Mouse (Mus musculus) liver, embryonic 13.5 days (tissue): ENCODE measurements around the gene Zfp109. TPM values are rescaled to one million over a fixed set of nuclear protein-coding genes. Genes with fewer than 3 reads are reported as not detected.
A peak's percentile ranks its signal among the peaks of the same experiment; 100 is the strongest.

Source experiments
- ATAC-seq: fragments of 200-750 bp; cut with Nextera tagmentation; 2 replicates; pipeline ENCODE4 v1.8.0; 2017; ENCODE audit warnings: low read depth, mild to moderate bottlenecking, moderate number of reproducible peaks, moderate library complexity
- DNase-seq: peaks from one replicate; pipeline ENCODE4 v3.0.0; 2022
- H3K27ac ChIP-seq: fragments of 300-500 bp; sonication (generic); 2 replicates; pipeline ENCODE4 v1.5.1; 2015; ENCODE audit warnings: moderate library complexity, mild to moderate bottlenecking, inconsistent platforms
- H3K27me3 ChIP-seq: fragments of 300-500 bp; sonication (generic); 2 replicates; pipeline ENCODE4 v1.6.1; 2015; ENCODE audit warnings: mild to moderate bottlenecking, inconsistent platforms
- H3K36me3 ChIP-seq: fragments of 300-500 bp; sonication (generic); 2 replicates; pipeline ENCODE4 v1.6.1; 2015; ENCODE audit warnings: mild to moderate bottlenecking, inconsistent platforms
- H3K4me1 ChIP-seq: fragments of 300-500 bp; sonication (generic); replicated peaks from 2 replicates; pipeline ENCODE4 v1.6.1; 2015; ENCODE audit warnings: inconsistent platforms
- H3K4me2 ChIP-seq: fragments of 300-500 bp; sonication (generic); 2 replicates; pipeline ENCODE4 v1.6.1; 2015; ENCODE audit warnings: inconsistent platforms, mild to moderate bottlenecking, moderate library complexity
- H3K4me3 ChIP-seq: fragments of 300-500 bp; sonication (generic); replicated peaks from 2 replicates; pipeline ENCODE4 v1.5.1; 2015; ENCODE audit warnings: mild to moderate bottlenecking, inconsistent platforms
- H3K9ac ChIP-seq: fragments of 300-500 bp; sonication (generic); 2 replicates; pipeline ENCODE4 v1.6.1; 2015; ENCODE audit warnings: mild to moderate bottlenecking, inconsistent platforms
- H3K9me3 ChIP-seq: fragments of 300-500 bp; sonication (generic); replicated peaks from 2 replicates; pipeline ENCODE4 v1.6.1; 2016; ENCODE audit warnings: inconsistent platforms
- WGBS: fragments of 180-500 bp; shearing (Covaris S2); methylation state at CpG from one replicate; pipeline ENCODE4 v1.1.7; 2015; ENCODE audit not compliant: insufficient replicate concordance; 5-methylcytosine and 5-hydroxymethylcytosine counted together
- polyA plus RNA-seq: library from polyadenylated mRNA; unstranded; fragments of >200 nt; fragmentation: Nextera tagmentation; extraction: Ambion mirVana; gene quantifications from 2 replicates; pipeline ENCODE4 v1.2.1, GENCODE M21; 2015

Gene Zfp109
- polyA plus RNA-seq, 1 experiment from 2014 or later, result 1.3 TPM

- DNase-seq (no peak), ATAC-seq (no peak)
- peaks cover under 1% of the 10 kb centered on the region; the same call in 1 of the 2 replicates for H3K36me3 ChIP-seq
- no peak overlapping the region for H3K9ac ChIP-seq
- no peaks in the 10 kb centered on the region for H3K27me3 ChIP-seq
- peaks cover 5% of the 10 kb centered on the region for H3K4me1 ChIP-seq
- no peak overlapping the region for H3K4me3 ChIP-seq
- no peak overlapping the region for H3K4me2 ChIP-seq
- H3K27ac ChIP-seq, result no peak overlapping the region
- no peaks in the 10 kb centered on the region for H3K9me3 ChIP-seq
- 63% methylated on average over 24 of the region's 24 CpGs for WGBS
Observed at GRCm38 (mm10) chr7:24268176-24269155, 31.1 kb upstream of the Zfp109 start.

- Histone ChIP-seq H3K36me3 (peaks cover 13% of the 10 kb centered on the region; the same call in 1 of the 2 replicates), H3K4me2 (no peak overlapping the region), H3K27ac (no peak overlapping the region), H3K9ac (no peak overlapping the region), H3K27me3 (no peaks in the 10 kb centered on the region), H3K9me3 (no peaks in the 10 kb centered on the region), H3K4me1 (peaks cover 5% of the 10 kb centered on the region), H3K4me3 (no peak overlapping the region)
- 67% methylated on average over 4 of the region's 4 CpGs for WGBS
- no peak for ATAC-seq
- DNase-seq, result no peak
Observed at GRCm38 (mm10) chr7:24260000-24260312, 22.6 kb upstream of the Zfp109 start.

- no peak overlapping the region for H3K27ac ChIP-seq
- peaks cover 13% of the 10 kb centered on the region; the same call in 1 of the 2 replicates for H3K36me3 ChIP-seq
- no peaks in the 10 kb centered on the region for H3K27me3 ChIP-seq
- no peak for ATAC-seq
- H3K9ac ChIP-seq, result no peak overlapping the region
- H3K9me3 ChIP-seq, result no peaks in the 10 kb centered on the region
- H3K4me1 ChIP-seq, result peaks cover 6% of the 10 kb centered on the region
- no peak overlapping the region for H3K4me2 ChIP-seq
- DNase-seq, result no peak
- H3K4me3 ChIP-seq, result no peak overlapping the region
- WGBS, result 75% methylated on average over 13 of the region's 13 CpGs
Observed at GRCm38 (mm10) chr7:24259306-24259999, 22.1 kb upstream of the Zfp109 start.

- Histone ChIP-seq H3K36me3 (no peaks in the 10 kb centered on the region), H3K4me2 (peak within 1 kb of the TSS; percentile 63), H3K4me3 (peak within 1 kb of the TSS; percentile 56), H3K27me3 (no peaks in the 10 kb centered on the region), H3K27ac (no peak within 1 kb of the TSS), H3K9ac (peak within 1 kb of the TSS; percentile 65), H3K4me1 (peaks cover 6% of the 10 kb centered on the region), H3K9me3 (no peaks in the 10 kb centered on the region)
- 18% methylated on average over 21 of the region's 21 CpGs for WGBS
- ATAC-seq, result peak; percentile 76
- peak; percentile 39 for DNase-seq
Observed at GRCm38 (mm10) chr7:24254633-24255474, 17.5 kb upstream of the Zfp109 start, which contains the start of gene Zfp108. Gene Zfp108 (plus strand): TSS chr7:24254794.

DNA sequence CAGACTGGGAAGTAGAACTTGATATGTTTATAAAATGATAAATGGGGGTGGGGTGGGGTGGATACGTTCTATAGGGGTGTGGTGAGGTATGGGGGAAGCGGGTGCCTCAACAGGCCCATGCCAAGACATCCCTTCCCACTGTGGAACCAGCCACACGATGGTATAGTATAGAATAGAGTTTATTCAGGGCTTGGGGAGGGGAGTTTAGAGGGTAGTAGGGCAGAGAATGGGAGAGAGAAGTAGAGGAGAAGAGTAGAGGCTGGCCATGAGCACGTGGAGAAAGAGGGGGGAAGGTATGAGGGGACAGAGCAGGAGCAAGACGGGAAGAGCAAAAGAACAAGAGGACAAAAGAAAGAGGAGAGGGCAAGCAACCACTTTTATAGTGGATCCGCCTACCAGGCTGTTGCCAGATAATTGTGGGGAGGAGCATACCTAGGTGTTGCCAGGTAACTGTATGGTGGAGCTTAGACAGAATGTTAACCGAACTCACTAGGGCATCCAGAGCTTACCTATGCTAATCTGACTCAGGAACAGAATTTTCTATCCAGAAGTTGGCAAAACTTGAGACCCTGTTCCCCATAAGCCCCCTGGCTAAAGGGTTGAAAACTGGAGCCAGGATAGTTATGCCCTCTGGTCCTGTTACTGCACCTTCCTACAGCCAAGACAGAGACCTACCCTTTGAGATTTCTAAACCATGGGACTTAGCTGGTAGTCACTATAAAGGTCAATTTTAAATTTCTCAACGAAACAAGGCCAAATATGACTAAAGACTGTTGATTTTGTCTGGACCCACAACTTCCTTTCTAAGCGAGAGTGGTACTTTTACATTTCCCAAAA, 16.6 kb upstream of the Zfp109 start:
- Histone ChIP-seq H3K4me1 (peaks cover 6% of the 10 kb centered on the region), H3K27me3 (no peaks in the 10 kb centered on the region)

GRCm38 (mm10) chr7:24211343-24211742, 26.0 kb downstream of the Zfp109 start, which contains the start of gene Zfp111:
Gene Zfp111 (minus strand): TSS chr7:24211443.
- no peaks in the 10 kb centered on the region for H3K9me3 ChIP-seq
- H3K36me3 ChIP-seq, result no peaks in the 10 kb centered on the region
- H3K4me3 ChIP-seq, result no peak within 1 kb of the TSS
- H3K4me2 ChIP-seq, result no peak within 1 kb of the TSS
- 61% methylated on average over 5 of the region's 5 CpGs for WGBS
- no peaks in the 10 kb centered on the region for H3K27me3 ChIP-seq
- H3K4me1 ChIP-seq, result peaks cover 7% of the 10 kb centered on the region
- H3K27ac ChIP-seq, result no peak within 1 kb of the TSS
- no peak within 1 kb of the TSS for H3K9ac ChIP-seq
- DNase-seq (no peak), ATAC-seq (no peak)

More for the DNA sequence above, 16.6 kb upstream of the Zfp109 start:
- DNase-seq (no peak), ATAC-seq (peak; percentile 43; the same call in 1 of the 2 replicates)
- H3K9me3 ChIP-seq, result no peaks in the 10 kb centered on the region
- WGBS, result 54% methylated on average over 9 of the region's 9 CpGs
- peak overlapping the region; percentile 63 for H3K4me2 ChIP-seq
- H3K27ac ChIP-seq, result no peak overlapping the region
- H3K36me3 ChIP-seq, result no peaks in the 10 kb centered on the region
- no peak overlapping the region for H3K9ac ChIP-seq
- H3K4me3 ChIP-seq, result peak overlapping the region; percentile 56

GRCm38 (mm10) chr7:24210296-24210695, 27.1 kb downstream of the Zfp109 start:
- WGBS, result 52% methylated on average over 2 of the region's 2 CpGs
- DNase-seq, result no peak
- peaks cover 6% of the 10 kb centered on the region for H3K36me3 ChIP-seq

DNA sequence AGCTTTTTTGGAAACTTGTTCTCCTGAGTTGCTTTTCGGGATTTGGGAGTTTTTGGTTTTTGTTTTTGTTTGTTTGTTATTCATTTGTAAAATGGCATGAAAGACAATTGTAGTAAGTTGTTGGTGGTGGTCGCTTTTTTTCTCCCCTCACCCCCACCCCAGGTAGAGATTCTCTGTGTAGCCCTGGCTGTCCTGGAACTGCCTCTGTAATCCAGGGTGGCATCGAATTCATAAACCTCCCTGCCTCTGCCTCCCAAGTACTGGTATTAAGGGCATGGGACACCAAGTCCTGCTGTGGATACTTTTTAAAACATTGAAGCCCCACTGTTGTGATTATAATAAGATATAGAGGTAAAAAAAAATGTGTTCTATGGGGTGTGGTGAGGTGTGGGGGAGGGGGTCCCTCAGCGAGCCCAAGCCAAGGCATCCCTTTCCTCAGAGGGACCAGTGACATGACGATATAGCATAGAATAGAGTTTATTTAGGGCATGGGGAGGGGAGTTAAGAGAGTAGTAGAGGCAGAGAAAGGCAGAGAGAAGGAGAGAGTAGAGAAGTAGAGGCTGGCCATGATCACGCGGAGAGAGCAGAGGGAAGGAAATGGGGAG, 29.0 kb downstream of the Zfp109 start:
- WGBS, result 53% methylated on average over 7 of the region's 7 CpGs
- no peak for ATAC-seq

More at GRCm38 (mm10) chr7:24210296-24210695, 27.1 kb downstream of the Zfp109 start:
- ATAC-seq, result no peak
- H3K9ac ChIP-seq, result no peak overlapping the region
- no peak overlapping the region for H3K27ac ChIP-seq
- H3K4me3 ChIP-seq, result no peak overlapping the region
- H3K27me3 ChIP-seq, result no peaks in the 10 kb centered on the region
- no peaks in the 10 kb centered on the region for H3K9me3 ChIP-seq
- peaks cover 7% of the 10 kb centered on the region for H3K4me1 ChIP-seq
- H3K4me2 ChIP-seq, result no peak overlapping the region

DNA sequence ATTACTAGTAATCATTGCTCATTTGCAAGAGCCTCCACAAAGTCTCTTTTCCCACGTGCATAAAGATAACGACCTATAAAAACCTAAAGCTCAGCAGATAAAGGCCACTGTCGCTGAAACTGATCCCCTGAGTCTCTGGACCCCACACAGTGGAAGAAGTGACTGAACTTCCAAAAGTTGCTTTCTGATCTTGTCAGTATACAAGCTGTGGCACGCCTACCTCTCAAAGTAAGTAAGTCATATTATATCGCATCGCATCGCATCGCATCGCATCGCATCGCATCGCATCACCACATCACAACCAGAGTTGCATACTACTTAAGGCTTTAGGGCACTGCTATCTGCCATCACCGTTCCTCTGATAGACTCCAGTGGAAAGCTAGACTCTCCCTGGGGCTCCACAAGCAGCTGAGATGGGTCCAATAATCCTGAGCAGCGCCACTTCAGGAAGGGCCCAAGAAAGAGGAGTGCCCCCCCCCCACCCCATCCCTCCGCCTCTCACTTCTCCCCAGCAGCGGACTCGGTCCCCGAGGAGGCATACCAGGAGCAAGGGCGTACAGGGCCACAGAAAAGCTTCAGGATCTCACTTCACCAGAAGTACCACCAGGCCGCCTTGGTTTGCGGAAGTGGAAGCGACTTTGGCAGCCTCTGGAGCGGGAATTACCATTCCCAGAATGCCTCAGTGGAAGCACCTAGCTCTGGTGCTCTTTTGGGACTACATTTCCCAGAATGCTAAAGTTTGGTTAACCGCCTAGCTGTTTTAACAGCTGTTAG, 29.7 kb downstream of the Zfp109 start:
- WGBS, result 12% methylated on average over 24 of the region's 24 CpGs
- H3K27ac ChIP-seq, result peak overlapping the region; percentile 39; the same call in 1 of the 2 replicates
- ATAC-seq, result peak; percentile 69

More for the DNA sequence above, 29.0 kb downstream of the Zfp109 start:
- H3K27ac ChIP-seq, result no peak overlapping the region
- no peak overlapping the region for H3K9ac ChIP-seq
- no peak for DNase-seq
- H3K4me1 ChIP-seq, result peaks cover 7% of the 10 kb centered on the region
- peak overlapping the region; percentile 63 for H3K4me3 ChIP-seq
- H3K4me2 ChIP-seq, result peak overlapping the region; percentile 68
- H3K27me3 ChIP-seq, result no peaks in the 10 kb centered on the region
- no peaks in the 10 kb centered on the region for H3K9me3 ChIP-seq
- peaks cover 17% of the 10 kb centered on the region for H3K36me3 ChIP-seq

More for the DNA sequence above, 29.7 kb downstream of the Zfp109 start:
- peaks cover 22% of the 10 kb centered on the region for H3K36me3 ChIP-seq
- no peaks in the 10 kb centered on the region for H3K27me3 ChIP-seq
- H3K4me1 ChIP-seq, result peaks cover 7% of the 10 kb centered on the region
- peak overlapping the region; percentile 70 for H3K9ac ChIP-seq
- peak overlapping the region; percentile 63 for H3K4me3 ChIP-seq
- peak; percentile 9 for DNase-seq
- no peaks in the 10 kb centered on the region for H3K9me3 ChIP-seq
- H3K4me2 ChIP-seq, result peak overlapping the region; percentile 68
